In genomic region chr5:50476985-50477384, GRCm38 (mm10) we compare ENCODE assay signal across 7 mouse cellular contexts.
DNase-seq lines count a peak whose midpoint lies in the region; ATAC-seq lines count a peak whose summit lies in the region.

No protein-coding gene starts in this region.

- peak; percentile 5 to 34 for DNase-seq in spleen, postnatal 10 days (ENCODE audit: low spot score in 2 of 2)
- DNase-seq in spleen, postnatal 14 days (ENCODE audit: low spot score in 2 of 2), result no peak
- DNase-seq in adrenal gland, postnatal 14 days, result peak; percentile 62
- peak; percentile 86 to 88 for DNase-seq in cerebellum, postnatal 14 days
- DNase-seq in left cerebral cortex, adult 18-20 months (ENCODE audit: low spot score in 2 of 2), result peak; percentile 51 to 62
- DNase-seq in retina, embryonic 14.5 days (ENCODE audit: low spot score), result peak; percentile 81

- peak; percentile 40; the same call in 1 of the 2 replicates for ATAC-seq in granulocyte monocyte progenitor cell, adult 5-6 weeks (replicated peaks; ENCODE audit: poor library complexity, severe bottlenecking)

Comparison
In these comparisons a context has a peak if more than half of its experiments do, and no peak if none do; other contexts are left out.
1. DNase-seq: peak in spleen, postnatal 10 days (2 of 2), adrenal gland, postnatal 14 days (single experiment), cerebellum, postnatal 14 days (2 of 2), left cerebral cortex, adult 18-20 months (2 of 2) and retina, embryonic 14.5 days (single experiment); none in spleen, postnatal 14 days (0 of 2).